Mouse (Mus musculus) testis, adult 2 months (tissue): ENCODE data around the gene Gm20388.

Experiments
- CTCF ChIP-seq: fragments of 200-500 bp; IDR thresholded peaks from 2 replicates; pipeline ENCODE4 v1.5.1; 2012; ENCODE audit warnings: low read depth, mild to moderate bottlenecking, inconsistent platforms, low read length, moderate library complexity; ENCODE audit not compliant: control insufficient read depth, insufficient read depth, insufficient replicate concordance
- POLR2A ChIP-seq: fragments of 200-500 bp; IDR thresholded peaks from 2 replicates; pipeline ENCODE4 v1.6.1; 2012; ENCODE audit warnings: low read depth, mild to moderate bottlenecking, inconsistent platforms, low read length, moderate library complexity; ENCODE audit not compliant: control insufficient read depth

DNA sequence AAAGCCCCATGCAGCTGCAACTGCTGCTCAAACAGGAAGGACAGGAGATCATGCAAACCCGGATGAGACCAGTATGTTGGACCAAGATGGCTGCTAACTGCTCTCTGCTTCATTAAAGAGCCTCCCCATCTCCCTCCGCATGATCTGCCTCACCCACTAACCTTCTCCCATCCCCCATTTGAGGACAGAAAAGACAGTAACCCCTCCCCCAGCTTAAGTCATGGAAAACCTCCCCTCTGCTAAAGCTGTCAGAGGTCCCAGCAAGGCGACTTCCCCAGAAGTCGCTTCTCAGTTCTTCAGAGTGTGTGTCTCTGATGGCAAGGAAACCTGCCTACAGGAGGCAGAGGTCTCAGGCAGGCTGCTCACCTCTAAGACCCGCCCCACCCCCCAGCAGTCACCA, 1777.9 kb downstream of the Gm20388 start:
- TF ChIP-seq CTCF: no peak
- no peak for TF ChIP-seq POLR2A
